Mouse (Mus musculus) heart, embryonic 12.5 days (tissue): Measurements from ENCODE around the gene Slc6a6. TPM values are rescaled to one million over a fixed set of nuclear protein-coding genes. Genes with fewer than 3 reads are reported as not detected.

ENCODE experiments used
- ATAC-seq: fragments of 200-750 bp; cut with Nextera tagmentation; 2 replicates; pipeline ENCODE4 v1.8.0; 2017; ENCODE audit warnings: moderate TSS enrichment, moderate library complexity; ENCODE audit not compliant: insufficient number of reproducible peaks, low FRiP score
- H3K27ac ChIP-seq: fragments of 300-500 bp; sonication (generic); 2 replicates; pipeline ENCODE4 v1.5.1; 2016; ENCODE audit warnings: mild to moderate bottlenecking, moderate library complexity; ENCODE audit not compliant: poor library complexity, severe bottlenecking
- H3K27me3 ChIP-seq: fragments of 300-500 bp; sonication (generic); replicated peaks from 2 replicates; pipeline ENCODE4 v1.6.1; 2016; ENCODE audit warnings: mild to moderate bottlenecking, moderate library complexity
- H3K36me3 ChIP-seq: fragments of 300-500 bp; sonication (generic); 2 replicates; pipeline ENCODE4 v1.6.1; 2016; ENCODE audit warnings: mild to moderate bottlenecking, moderate library complexity
- H3K4me1 ChIP-seq: fragments of 300-500 bp; sonication (generic); replicated peaks from 2 replicates; pipeline ENCODE4 v1.6.1; 2016; ENCODE audit warnings: mild to moderate bottlenecking
- H3K4me2 ChIP-seq: fragments of 300-500 bp; sonication (generic); 2 replicates; pipeline ENCODE4 v1.6.1; 2016; ENCODE audit warnings: mild to moderate bottlenecking, moderate library complexity
- H3K4me3 ChIP-seq: fragments of 300-500 bp; sonication (generic); 2 replicates; pipeline ENCODE4 v1.5.1; 2016; ENCODE audit warnings: mild to moderate bottlenecking
- H3K9ac ChIP-seq: fragments of 300-500 bp; sonication (generic); 2 replicates; pipeline ENCODE4 v1.6.1; 2016; ENCODE audit warnings: mild to moderate bottlenecking, moderate library complexity
- H3K9me3 ChIP-seq: fragments of 300-500 bp; sonication (generic); replicated peaks from 2 replicates; pipeline ENCODE4 v1.6.1; 2016; ENCODE audit warnings: mild to moderate bottlenecking, moderate library complexity
- WGBS: fragments of 180-500 bp; shearing (Covaris S2); methylation state at CpG from one replicate; pipeline ENCODE4 v1.1.7; 2016; 5-methylcytosine and 5-hydroxymethylcytosine counted together
- polyA plus RNA-seq: library from polyadenylated mRNA; unstranded; fragments of >200 nt; fragmentation: Nextera tagmentation; extraction: Ambion mirVana; gene quantifications from 2 replicates; pipeline ENCODE4 v1.2.1, GENCODE M21; 2016

Gene Slc6a6
- polyA plus RNA-seq, 1 experiment from 2014 or later, result 79.1 TPM

DNA sequence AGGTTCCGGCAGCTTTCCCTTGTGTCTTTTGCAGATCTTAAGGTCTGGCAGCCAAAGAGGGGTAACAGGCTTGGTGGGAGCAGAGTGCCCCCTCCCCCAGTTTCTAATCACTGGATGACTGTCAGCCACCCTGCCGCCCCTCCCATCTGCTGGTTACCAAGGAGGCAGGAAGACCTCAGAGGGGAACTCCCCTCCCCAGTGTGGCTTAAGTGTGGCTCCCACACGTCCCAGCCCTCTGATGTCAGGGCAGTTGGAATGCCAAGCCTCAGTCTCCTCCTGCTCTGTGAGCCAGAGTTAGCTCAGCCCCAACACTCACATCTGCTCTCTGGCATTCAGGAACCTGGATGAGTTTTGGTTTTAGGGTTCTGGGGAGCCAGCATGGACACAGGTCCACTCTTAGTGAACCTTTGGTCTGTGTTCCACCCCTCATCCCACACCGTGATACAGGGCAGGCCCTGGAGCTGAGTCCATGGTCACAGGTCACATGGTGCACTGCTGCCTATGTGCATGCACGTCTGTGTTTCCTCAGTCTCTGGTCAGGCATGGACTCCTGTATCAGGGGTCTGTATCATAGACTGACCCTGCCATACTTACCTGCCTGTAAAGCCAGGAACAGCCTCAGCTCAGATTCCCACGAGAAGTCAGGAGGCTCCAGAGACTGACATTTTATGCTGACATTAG lies 45.2 kb downstream of the Slc6a6 start:
- no peak overlapping the region for H3K4me2 ChIP-seq
- 47% methylated on average over 6 of the region's 6 CpGs for WGBS
- H3K4me1 ChIP-seq, result peaks cover 40% of the 10 kb centered on the region
- no peaks in the 10 kb centered on the region for H3K27me3 ChIP-seq
- no peak overlapping the region; the same call in 1 of the 2 replicates for H3K27ac ChIP-seq
- ATAC-seq, result no peak; the same call in 1 of the 2 replicates
- H3K36me3 ChIP-seq, result peaks cover 81% of the 10 kb centered on the region
- peak overlapping the region; percentile 19; the same call in 1 of the 2 replicates for H3K9ac ChIP-seq
- no peak overlapping the region for H3K4me3 ChIP-seq
- H3K9me3 ChIP-seq, result no peaks in the 10 kb centered on the region

DNA sequence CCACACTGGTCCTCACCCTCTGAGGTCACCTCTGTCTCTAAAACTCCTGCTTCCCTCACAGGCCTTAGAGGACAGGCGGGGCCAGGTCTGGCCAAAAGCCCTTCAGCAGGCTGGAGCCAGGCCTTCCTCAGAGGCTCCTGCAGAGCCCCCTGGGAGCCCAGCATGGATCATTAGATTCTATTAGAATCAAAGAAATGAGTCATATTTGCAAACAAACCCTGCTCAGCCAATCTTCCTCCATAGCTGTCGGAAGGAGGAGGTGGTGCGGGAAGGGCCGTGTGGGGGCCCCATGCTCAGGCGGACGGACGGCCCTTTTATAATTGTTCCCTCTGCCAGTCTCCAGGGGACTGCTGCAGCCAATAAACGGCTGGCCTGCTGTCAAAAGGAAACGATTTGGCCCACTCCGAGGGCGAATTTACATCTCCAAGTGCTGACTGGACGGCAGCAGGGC lies 45.8 kb downstream of the Slc6a6 start:
- H3K4me2 ChIP-seq, result no peak overlapping the region
- H3K36me3 ChIP-seq, result peaks cover 78% of the 10 kb centered on the region
- ATAC-seq, result peak; percentile 30
- peaks cover 40% of the 10 kb centered on the region for H3K4me1 ChIP-seq
- no peak overlapping the region; the same call in 1 of the 2 replicates for H3K27ac ChIP-seq
- H3K27me3 ChIP-seq, result no peaks in the 10 kb centered on the region
- no peak overlapping the region for H3K4me3 ChIP-seq
- no peaks in the 10 kb centered on the region for H3K9me3 ChIP-seq
- no peak overlapping the region for H3K9ac ChIP-seq
- 39% methylated on average over 12 of the region's 12 CpGs for WGBS

DNA sequence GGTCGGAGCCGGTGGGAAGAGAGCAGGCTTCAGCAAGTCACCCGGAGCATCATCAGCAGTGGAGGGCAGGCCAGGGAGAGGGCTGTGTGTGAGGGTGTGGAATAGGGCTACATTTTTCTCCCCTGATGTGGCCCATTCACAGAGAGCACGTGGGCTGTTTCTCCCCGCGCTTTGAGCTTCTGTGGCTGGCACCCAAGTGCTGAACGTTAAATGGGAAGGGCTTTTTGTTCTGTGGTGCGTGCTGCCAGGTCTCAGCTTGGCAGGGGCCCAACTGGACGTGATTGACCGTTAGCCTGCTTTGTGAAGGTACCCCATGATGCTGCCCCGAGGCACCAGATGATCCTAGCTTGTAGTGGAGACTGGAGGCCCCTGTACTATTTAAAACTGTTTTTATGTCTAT lies 48.3 kb downstream of the Slc6a6 start:
- H3K4me1 ChIP-seq, result peaks cover 52% of the 10 kb centered on the region
- H3K4me2 ChIP-seq, result no peak overlapping the region
- H3K4me3 ChIP-seq, result no peak overlapping the region
- H3K9ac ChIP-seq, result no peak overlapping the region
- H3K36me3 ChIP-seq, result peaks cover 79% of the 10 kb centered on the region
- H3K9me3 ChIP-seq, result no peaks in the 10 kb centered on the region
- H3K27me3 ChIP-seq, result no peaks in the 10 kb centered on the region
- no peak for ATAC-seq
- H3K27ac ChIP-seq, result no peak overlapping the region
- WGBS, result 93% methylated on average over 11 of the region's 11 CpGs

DNA sequence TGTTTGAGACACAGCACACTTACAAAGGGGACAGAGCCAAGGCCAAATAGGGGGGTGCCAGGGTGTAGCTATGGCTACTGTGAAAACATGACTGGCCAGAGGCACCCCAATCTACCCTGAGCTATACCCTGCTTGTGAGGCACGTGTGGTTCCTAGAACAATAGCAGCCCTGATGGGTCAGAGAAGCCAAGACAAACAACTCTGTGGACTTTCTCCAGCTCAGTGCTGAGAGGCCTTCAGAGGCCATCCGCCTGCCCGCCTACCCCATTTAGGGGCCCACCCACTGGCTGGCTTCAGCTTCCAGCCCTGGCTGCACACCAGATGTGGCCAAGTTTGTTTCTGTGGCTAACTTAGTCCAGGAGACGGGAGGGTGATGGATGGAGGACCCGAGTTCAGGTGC lies 52.6 kb downstream of the Slc6a6 start:
- ATAC-seq, result peak; percentile 59
- H3K36me3 ChIP-seq, result peaks cover 86% of the 10 kb centered on the region
- no peaks in the 10 kb centered on the region for H3K9me3 ChIP-seq
- H3K4me1 ChIP-seq, result peaks cover 28% of the 10 kb centered on the region
- H3K9ac ChIP-seq, result no peak overlapping the region
- WGBS, result 58% methylated on average over 5 of the region's 5 CpGs
- H3K4me3 ChIP-seq, result no peak overlapping the region
- H3K27ac ChIP-seq, result no peak overlapping the region
- H3K27me3 ChIP-seq, result peaks cover 14% of the 10 kb centered on the region
- H3K4me2 ChIP-seq, result no peak overlapping the region

DNA sequence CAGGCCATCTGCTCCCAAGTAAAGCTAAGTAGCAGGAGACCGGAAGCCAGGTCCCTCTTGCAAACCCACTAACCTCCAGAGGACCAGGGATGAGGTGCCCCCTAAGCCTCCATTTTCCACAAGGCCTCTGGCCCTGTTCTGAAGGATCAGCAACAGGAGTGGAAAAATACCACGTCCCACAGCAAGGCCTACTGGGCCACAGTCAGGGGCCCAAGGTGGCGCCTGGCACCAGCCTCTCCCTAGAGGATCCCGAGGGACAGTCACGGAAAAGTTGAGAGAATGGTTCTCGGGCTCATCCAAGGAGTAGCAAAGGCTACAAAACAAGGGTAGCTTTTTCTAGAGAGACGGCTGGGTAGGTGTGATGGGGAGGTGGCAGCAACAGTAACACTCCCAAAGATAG lies 53.6 kb downstream of the Slc6a6 start:
- Histone ChIP-seq H3K4me2 (no peak overlapping the region), H3K9ac (no peak overlapping the region), H3K36me3 (peaks cover 86% of the 10 kb centered on the region), H3K27me3 (peaks cover 14% of the 10 kb centered on the region), H3K27ac (no peak overlapping the region), H3K4me3 (no peak overlapping the region), H3K9me3 (no peaks in the 10 kb centered on the region), H3K4me1 (peaks cover 28% of the 10 kb centered on the region)
- ATAC-seq, result no peak
- WGBS, result 87% methylated on average over 7 of the region's 7 CpGs

DNA sequence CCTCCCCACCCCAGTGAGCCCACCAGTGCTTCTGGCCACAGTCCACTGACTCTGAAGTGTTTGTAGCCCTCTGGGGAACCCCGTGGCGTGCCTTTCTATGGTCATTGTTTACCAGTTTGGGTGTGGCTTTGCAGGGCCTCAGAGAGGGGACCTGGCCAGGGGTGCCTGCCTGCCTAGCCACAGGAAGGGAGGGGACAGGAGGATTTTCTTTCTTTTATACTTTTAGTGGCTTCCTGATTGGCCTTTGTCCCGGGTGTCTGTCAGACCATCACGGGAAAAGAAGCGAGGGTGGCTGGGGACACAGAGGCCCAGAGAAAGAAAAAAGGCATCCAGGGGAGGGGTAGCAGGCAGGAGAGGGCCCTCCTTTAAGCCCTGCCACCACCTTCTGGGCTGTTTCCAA lies 54.2 kb downstream of the Slc6a6 start:
- no peak overlapping the region for H3K9ac ChIP-seq
- no peaks in the 10 kb centered on the region for H3K9me3 ChIP-seq
- ATAC-seq, result peak; percentile 56; the same call in 1 of the 2 replicates
- no peak overlapping the region for H3K4me3 ChIP-seq
- peaks cover 86% of the 10 kb centered on the region for H3K36me3 ChIP-seq
- 55% methylated on average over 5 of the region's 5 CpGs for WGBS
- no peak overlapping the region for H3K27ac ChIP-seq
- peaks cover 19% of the 10 kb centered on the region for H3K27me3 ChIP-seq
- peaks cover 28% of the 10 kb centered on the region for H3K4me1 ChIP-seq
- no peak overlapping the region for H3K4me2 ChIP-seq

DNA sequence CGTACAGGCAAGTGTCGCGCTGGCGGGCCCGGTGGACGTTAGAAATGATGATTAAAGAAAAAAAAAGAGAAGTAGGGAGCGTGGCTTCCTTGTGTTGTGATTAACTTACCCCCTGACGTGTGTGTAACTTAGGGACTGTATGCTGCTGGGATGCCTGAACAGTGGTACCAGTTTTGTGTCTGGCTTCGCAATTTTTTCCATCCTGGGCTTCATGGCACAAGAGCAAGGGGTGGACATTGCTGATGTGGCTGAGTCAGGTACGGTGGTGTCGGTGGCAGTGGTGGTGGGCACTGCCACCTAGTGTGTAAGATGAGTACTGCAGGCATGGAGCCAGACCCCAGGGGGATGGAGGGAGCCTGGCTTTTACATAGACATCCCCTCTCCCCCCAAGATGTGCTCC lies 57.2 kb downstream of the Slc6a6 start:
- peaks cover 21% of the 10 kb centered on the region for H3K4me1 ChIP-seq
- no peak overlapping the region for H3K4me2 ChIP-seq
- WGBS, result 66% methylated on average over 11 of the region's 11 CpGs
- no peak overlapping the region for H3K27ac ChIP-seq
- no peaks in the 10 kb centered on the region for H3K9me3 ChIP-seq
- H3K4me3 ChIP-seq, result no peak overlapping the region
- ATAC-seq, result no peak
- H3K9ac ChIP-seq, result no peak overlapping the region
- peaks cover 79% of the 10 kb centered on the region for H3K36me3 ChIP-seq
- H3K27me3 ChIP-seq, result peaks cover 19% of the 10 kb centered on the region

DNA sequence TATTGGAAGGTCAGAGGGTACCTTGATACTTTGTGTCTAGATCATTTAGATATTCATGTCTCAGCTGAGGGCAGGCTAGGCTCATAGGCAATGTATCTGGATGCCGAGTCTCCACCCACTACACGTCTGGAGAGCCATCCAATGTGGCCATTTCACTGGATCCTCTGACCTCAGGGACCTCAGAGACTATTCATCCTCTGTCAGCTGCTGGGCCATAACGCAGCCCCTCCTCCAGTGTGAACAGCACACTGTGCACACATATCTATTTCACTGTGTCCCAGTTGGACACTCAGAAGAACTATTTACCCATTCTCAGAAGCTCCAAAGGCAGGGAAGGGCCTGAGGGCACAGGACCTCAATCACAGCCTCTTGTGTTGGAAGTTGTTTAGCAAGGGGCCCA lies 58.6 kb downstream of the Slc6a6 start:
- no peak overlapping the region for H3K27ac ChIP-seq
- peaks cover 82% of the 10 kb centered on the region for H3K36me3 ChIP-seq
- peaks cover 17% of the 10 kb centered on the region for H3K27me3 ChIP-seq
- no peaks in the 10 kb centered on the region for H3K9me3 ChIP-seq
- WGBS, result 84% methylated on average over 3 of the region's 3 CpGs
- no peak for ATAC-seq
- H3K4me2 ChIP-seq, result no peak overlapping the region
- peaks cover 7% of the 10 kb centered on the region for H3K4me1 ChIP-seq
- no peak overlapping the region for H3K9ac ChIP-seq
- H3K4me3 ChIP-seq, result no peak overlapping the region

DNA sequence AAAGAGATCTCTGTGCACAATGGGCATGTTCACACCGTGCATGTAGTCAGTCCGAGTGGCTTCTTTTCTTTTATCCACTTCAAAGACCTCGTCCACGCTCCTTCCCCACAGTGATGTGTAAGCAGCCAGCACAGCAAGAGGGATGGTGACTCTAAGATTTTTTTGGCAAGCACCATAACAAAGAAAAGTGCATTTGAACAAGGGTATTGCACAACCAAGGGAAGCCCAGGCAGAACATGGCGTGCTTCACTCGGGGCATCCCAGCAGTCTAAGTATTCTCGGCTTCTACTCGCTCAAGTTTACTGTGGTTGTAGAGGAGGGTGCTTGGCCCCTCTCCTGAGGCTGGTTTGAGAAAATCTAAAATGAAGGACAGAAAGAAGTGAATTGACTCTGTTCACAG lies 59.1 kb downstream of the Slc6a6 start:
- H3K27me3 ChIP-seq, result peaks cover 12% of the 10 kb centered on the region; the same call in 1 of the 2 replicates
- WGBS, result 86% methylated on average over 8 of the region's 8 CpGs
- ATAC-seq, result no peak

DNA sequence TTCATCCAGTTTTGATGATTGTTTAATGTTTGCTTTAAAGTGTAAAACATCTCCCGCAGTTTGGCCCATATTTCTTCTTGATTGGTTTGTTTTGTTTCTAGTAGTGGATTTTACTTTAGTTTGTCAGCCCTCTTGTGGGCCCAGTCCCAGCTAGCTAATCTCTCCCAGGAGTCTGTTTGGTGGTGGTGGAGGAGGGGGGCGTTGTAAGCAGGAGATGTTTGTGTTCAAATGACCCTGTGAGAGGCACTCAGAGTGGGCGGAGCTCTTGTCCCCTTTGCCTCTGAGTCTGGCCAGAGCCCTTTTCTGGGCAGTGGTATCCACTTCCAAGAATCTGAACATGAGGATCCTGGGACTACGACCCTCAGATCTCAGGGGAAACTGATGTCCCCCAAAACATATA lies 60.0 kb downstream of the Slc6a6 start:
- Histone ChIP-seq H3K9ac (peak overlapping the region; percentile 9; the same call in 1 of the 2 replicates), H3K4me1 (no peaks in the 10 kb centered on the region), H3K4me2 (no peak overlapping the region), H3K4me3 (no peak overlapping the region), H3K36me3 (peaks cover 81% of the 10 kb centered on the region), H3K9me3 (no peaks in the 10 kb centered on the region; the same call in 1 of the 2 replicates), H3K27me3 (0 out of 2 replicates have a peak, but pooled peaks cover 6% of the 10 kb centered on the region), H3K27ac (no peak overlapping the region)
- WGBS, result 51% methylated on average over 4 of the region's 4 CpGs
- ATAC-seq, result no peak

More for the DNA sequence above, 59.1 kb downstream of the Slc6a6 start:
- H3K9me3 ChIP-seq, result no peaks in the 10 kb centered on the region
- H3K27ac ChIP-seq, result no peak overlapping the region
- no peak overlapping the region for H3K9ac ChIP-seq
- peaks cover 3% of the 10 kb centered on the region for H3K4me1 ChIP-seq
- no peak overlapping the region for H3K4me3 ChIP-seq
- no peak overlapping the region for H3K4me2 ChIP-seq
- peaks cover 81% of the 10 kb centered on the region for H3K36me3 ChIP-seq

DNA sequence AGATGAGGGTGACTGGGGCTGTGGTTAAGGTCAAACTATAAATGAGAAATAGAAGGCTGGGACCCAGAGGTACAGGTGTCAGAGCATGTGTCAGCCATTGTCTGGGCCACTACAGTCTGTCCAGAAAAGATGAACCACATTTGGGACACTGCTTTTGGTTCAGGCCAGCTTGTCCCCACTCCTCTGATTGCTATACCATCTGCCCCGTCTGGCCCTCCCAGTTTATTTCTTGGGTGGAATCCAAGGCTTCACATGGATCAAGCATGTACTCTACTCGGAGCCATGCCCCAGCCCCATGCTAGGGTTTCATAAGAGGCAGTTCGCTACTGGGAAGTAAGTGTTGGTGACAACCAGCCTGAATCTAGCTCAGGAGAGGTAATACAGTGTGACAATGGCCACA lies 61.4 kb downstream of the Slc6a6 start:
- no peak overlapping the region for H3K4me2 ChIP-seq
- no peak for ATAC-seq
- no peaks in the 10 kb centered on the region; the same call in 1 of the 2 replicates for H3K9me3 ChIP-seq
- 87% methylated on average over 3 of the region's 3 CpGs for WGBS
- no peak overlapping the region for H3K27ac ChIP-seq
- no peak overlapping the region for H3K9ac ChIP-seq
- no peak overlapping the region for H3K4me3 ChIP-seq
- H3K36me3 ChIP-seq, result peaks cover 82% of the 10 kb centered on the region
- no peaks in the 10 kb centered on the region for H3K4me1 ChIP-seq
- H3K27me3 ChIP-seq, result 0 out of 2 replicates have a peak, but pooled peaks cover 6% of the 10 kb centered on the region
